Mouse (Mus musculus): ENCODE results near the gene Krt8. TPM values are rescaled to one million over a fixed set of nuclear protein-coding genes. Genes with fewer than 3 reads are reported as not detected.
"Not testable (repeated sequence)": the region's sequence is repeated elsewhere in the genome, so short reads cannot be mapped to it uniquely, and the experiment has no call there.

The Krt8 gene
- polyA plus RNA-seq, 1 experiment from 2014 or later = 24.9 TPM

GRCm38 (mm10) chr15:102007097-102008069 lies 3.1 kb upstream of the Krt8 start:
- Histone ChIP-seq H3K4me2 (no peak overlapping the region), H3K9ac (no peak overlapping the region), H3K4me1 (peaks cover 18% of the 10 kb centered on the region), H3K9me3 (no peaks in the 10 kb centered on the region), H3K27me3 (replicated peaks) (peaks cover 57% of the 10 kb centered on the region), H3K4me3 (no peak overlapping the region), H3K36me3 (no peaks in the 10 kb centered on the region), H3K27ac (replicated peaks) (no peak overlapping the region)
- ATAC-seq (ENCODE audit: extremely low read depth, insufficient number of reproducible peaks, low FRiP score, low TSS enrichment) = no peak
- WGBS = 68% methylated on average over 12 of the region's 12 CpGs

GRCm38 (mm10) chr15:102006317-102006716 lies 2.0 kb upstream of the Krt8 start:
- Histone ChIP-seq H3K4me2 (no peak overlapping the region), H3K27ac (replicated peaks) (no peak overlapping the region)

GRCm38 (mm10) chr15:102005290-102005689 lies 1.0 kb upstream of the Krt8 start:
- peaks cover 64% of the 10 kb centered on the region for H3K27me3 ChIP-seq (replicated peaks)
- H3K9me3 ChIP-seq = no peaks in the 10 kb centered on the region
- H3K27ac ChIP-seq (replicated peaks) = no peak overlapping the region
- no peak overlapping the region for H3K4me3 ChIP-seq
- H3K4me1 ChIP-seq = peaks cover 18% of the 10 kb centered on the region
- H3K36me3 ChIP-seq = no peaks in the 10 kb centered on the region
- H3K9ac ChIP-seq = no peak overlapping the region
- WGBS = 37% methylated on average over 4 of the region's 4 CpGs
- no peak overlapping the region for H3K4me2 ChIP-seq
- no peak for ATAC-seq (ENCODE audit: extremely low read depth, insufficient number of reproducible peaks, low FRiP score, low TSS enrichment)

More at GRCm38 (mm10) chr15:102006317-102006716, 2.0 kb upstream of the Krt8 start:
- no peak for ATAC-seq (ENCODE audit: extremely low read depth, insufficient number of reproducible peaks, low FRiP score, low TSS enrichment)
- no peaks in the 10 kb centered on the region for H3K9me3 ChIP-seq
- peaks cover 64% of the 10 kb centered on the region for H3K27me3 ChIP-seq (replicated peaks)
- no peaks in the 10 kb centered on the region for H3K36me3 ChIP-seq
- WGBS = 25% methylated on average over 11 of the region's 11 CpGs
- H3K4me3 ChIP-seq = no peak overlapping the region
- 0 out of 2 replicates have a peak overlapping the region, but pooled peaks have one; percentile 5 for H3K9ac ChIP-seq
- H3K4me1 ChIP-seq = peaks cover 18% of the 10 kb centered on the region

- peak overlapping the region; percentile 70 for H3K4me2 ChIP-seq
- no peaks in the 10 kb centered on the region for H3K9me3 ChIP-seq
- no peak for ATAC-seq (ENCODE audit: extremely low read depth, insufficient number of reproducible peaks, low FRiP score, low TSS enrichment)
- peaks cover 18% of the 10 kb centered on the region for H3K4me1 ChIP-seq
- 18% methylated on average over 12 of the region's 12 CpGs for WGBS
- H3K27me3 ChIP-seq (replicated peaks) = peaks cover 64% of the 10 kb centered on the region
- no peaks in the 10 kb centered on the region for H3K36me3 ChIP-seq
- peak overlapping the region; percentile 77 for H3K9ac ChIP-seq
- no peak overlapping the region for H3K27ac ChIP-seq (replicated peaks)
- peak overlapping the region; percentile 57 for H3K4me3 ChIP-seq
Measured at GRCm38 (mm10) chr15:102003516-102003915, 766 bp downstream of the Krt8 start.

- H3K9me3 ChIP-seq = no peaks in the 10 kb centered on the region
- H3K27me3 ChIP-seq (replicated peaks) = peaks cover 58% of the 10 kb centered on the region
- H3K4me3 ChIP-seq = peak overlapping the region; percentile 57
- WGBS = 4% methylated on average over 34 of the region's 34 CpGs
- H3K4me1 ChIP-seq = peaks cover 18% of the 10 kb centered on the region
- ATAC-seq (ENCODE audit: extremely low read depth, insufficient number of reproducible peaks, low FRiP score, low TSS enrichment) = peak; percentile 65
- no peaks in the 10 kb centered on the region for H3K36me3 ChIP-seq
- peak overlapping the region; percentile 77 for H3K9ac ChIP-seq
- H3K4me2 ChIP-seq = peak overlapping the region; percentile 70
- no peak overlapping the region for H3K27ac ChIP-seq (replicated peaks)
Measured at GRCm38 (mm10) chr15:102002646-102003488, 1.4 kb downstream of the Krt8 start.

GRCm38 (mm10) chr15:101999676-102000335 lies 4.5 kb downstream of the Krt8 start:
- ATAC-seq (ENCODE audit: extremely low read depth, insufficient number of reproducible peaks, low FRiP score, low TSS enrichment) = no peak
- peaks cover 31% of the 10 kb centered on the region for H3K27me3 ChIP-seq (replicated peaks)
- peaks cover 7% of the 10 kb centered on the region; the same call in 1 of the 2 replicates for H3K9me3 ChIP-seq
- 72% methylated on average over 11 of the region's 11 CpGs for WGBS
- H3K4me3 ChIP-seq = no peak overlapping the region
- H3K27ac ChIP-seq (replicated peaks) = no peak overlapping the region
- H3K4me1 ChIP-seq = peaks cover 18% of the 10 kb centered on the region
- H3K36me3 ChIP-seq = no peaks in the 10 kb centered on the region
- H3K9ac ChIP-seq = no peak overlapping the region
- H3K4me2 ChIP-seq = no peak overlapping the region

- Histone ChIP-seq H3K9me3 (peaks cover 7% of the 10 kb centered on the region; the same call in 1 of the 2 replicates), H3K4me3 (no peak overlapping the region), H3K9ac (no peak overlapping the region), H3K4me1 (peaks cover 15% of the 10 kb centered on the region), H3K27me3 (replicated peaks) (peaks cover 25% of the 10 kb centered on the region), H3K4me2 (no peak overlapping the region), H3K27ac (replicated peaks) (no peak overlapping the region), H3K36me3 (no peaks in the 10 kb centered on the region)
- 86% methylated on average over 11 of the region's 11 CpGs for WGBS
- ATAC-seq (ENCODE audit: extremely low read depth, insufficient number of reproducible peaks, low FRiP score, low TSS enrichment) = no peak
Measured at GRCm38 (mm10) chr15:101999156-101999555, 5.1 kb downstream of the Krt8 start.

- not testable (repeated sequence) for ATAC-seq (ENCODE audit: extremely low read depth, insufficient number of reproducible peaks, low FRiP score, low TSS enrichment); H3K27me3 ChIP-seq (replicated peaks); H3K4me2 ChIP-seq; H3K4me3 ChIP-seq; H3K9ac ChIP-seq; H3K4me1 ChIP-seq; H3K27ac ChIP-seq (replicated peaks); H3K9me3 ChIP-seq; H3K36me3 ChIP-seq
- WGBS = 80% methylated on average over 11 of the region's 11 CpGs
Measured at GRCm38 (mm10) chr15:101996450-101997078, 7.7 kb downstream of the Krt8 start.

GRCm38 (mm10) chr15:101995484-101996236 lies 8.6 kb downstream of the Krt8 start:
- peaks cover 7% of the 10 kb centered on the region; the same call in 1 of the 2 replicates for H3K9me3 ChIP-seq
- H3K9ac ChIP-seq = no peak overlapping the region
- H3K4me3 ChIP-seq = no peak overlapping the region
- ATAC-seq (ENCODE audit: extremely low read depth, insufficient number of reproducible peaks, low FRiP score, low TSS enrichment) = no peak
- no peak overlapping the region for H3K27ac ChIP-seq (replicated peaks)
- H3K36me3 ChIP-seq = no peaks in the 10 kb centered on the region
- H3K27me3 ChIP-seq (replicated peaks) = no peaks in the 10 kb centered on the region
- no peak overlapping the region for H3K4me2 ChIP-seq
- no peaks in the 10 kb centered on the region for H3K4me1 ChIP-seq
- 80% methylated on average over 4 of the region's 4 CpGs for WGBS

GRCm38 (mm10) chr15:101994365-101994764 lies 9.9 kb downstream of the Krt8 start:
- Histone ChIP-seq H3K27ac (replicated peaks) (no peak overlapping the region), H3K9me3 (peaks cover 7% of the 10 kb centered on the region; the same call in 1 of the 2 replicates), H3K4me2 (no peak overlapping the region), H3K9ac (no peak overlapping the region), H3K27me3 (replicated peaks) (no peaks in the 10 kb centered on the region), H3K4me1 (no peaks in the 10 kb centered on the region), H3K4me3 (no peak overlapping the region), H3K36me3 (no peaks in the 10 kb centered on the region)
- ATAC-seq (ENCODE audit: extremely low read depth, insufficient number of reproducible peaks, low FRiP score, low TSS enrichment) = no peak
- 83% methylated on average over 6 of the region's 6 CpGs for WGBS
